Mouse (Mus musculus) ES-E14 (cell line): ENCODE measurements at regions not wholly inside any gene's neighbourhood (a gene's known extent, or its start where the extent isn't known, plus 50 kb on each side); places are given as distances from the start of the nearest gene placed in this dataset.

Experiments
- DNase-seq: peaks from one replicate; pipeline ENCODE4 v3.0.0-alpha.2; 2013; ENCODE audit warnings: low read depth, low spot score
- H3K27ac ChIP-seq: 2 replicates; pipeline ENCODE4 v1.5.1; 2012; ENCODE audit warnings: low read depth, mild to moderate bottlenecking, low read length, moderate library complexity, mixed read lengths; ENCODE audit not compliant: poor library complexity, insufficient read depth, severe bottlenecking
- H3K36me3 ChIP-seq: 2 replicates; pipeline ENCODE4 v1.6.1; 2012; ENCODE audit warnings: mild to moderate bottlenecking, low read length, moderate library complexity, mixed read lengths; ENCODE audit not compliant: control insufficient read depth, poor library complexity, insufficient read depth, severe bottlenecking
- H3K4me1 ChIP-seq, 2 experiments: fragments of 150-350 bp in 1 of 2; sonication (generic) in 1 of 2; 2 replicates each; pipeline ENCODE4 v1.6.1; 2012; ENCODE audit warnings: low read length in 2 of 2, mild to moderate bottlenecking in 1 of 2, mixed read lengths in 1 of 2; ENCODE audit not compliant: control insufficient read depth in 2 of 2, insufficient read depth in 2 of 2, poor library complexity in 1 of 2
- H3K4me3 ChIP-seq, 2 experiments: fragments of 150-350 bp in 1 of 2; sonication (generic) in 1 of 2; 2 replicates each; pipeline ENCODE4 v1.5.1; 2012; ENCODE audit warnings: low read length in 2 of 2, low read depth in 1 of 2, mild to moderate bottlenecking in 1 of 2, mixed read lengths in 1 of 2; ENCODE audit not compliant: insufficient read depth in 1 of 2, poor library complexity in 1 of 2, severe bottlenecking in 1 of 2
- H3K9ac ChIP-seq: 2 replicates; pipeline ENCODE4 v1.6.1; 2012; ENCODE audit warnings: low read depth, mild to moderate bottlenecking, low read length, mixed read lengths; ENCODE audit not compliant: poor library complexity, insufficient read depth, severe bottlenecking
- H3K9me3 ChIP-seq: fragments of 150-350 bp; sonication (generic); 2 replicates; pipeline ENCODE4 v1.6.1; 2012; ENCODE audit warnings: low read depth, mild to moderate bottlenecking, low read length; ENCODE audit not compliant: control insufficient read depth, insufficient read depth
- CHD2 ChIP-seq: IDR thresholded peaks from 2 replicates; pipeline ENCODE4 v1.6.1; 2014; ENCODE audit warnings: mild to moderate bottlenecking, low read depth, low read length, inconsistent platforms
- HCFC1 ChIP-seq: IDR thresholded peaks from 2 replicates; pipeline ENCODE4 v1.6.1; 2012; ENCODE audit warnings: low read length, inconsistent platforms, borderline replicate concordance; ENCODE audit not compliant: insufficient read depth
- MAFK ChIP-seq: IDR thresholded peaks from 2 replicates; pipeline ENCODE4 v1.6.1; 2014; ENCODE audit warnings: mild to moderate bottlenecking, low read depth, low read length, inconsistent platforms; ENCODE audit not compliant: insufficient read depth
- ZC3H11A ChIP-seq: IDR thresholded peaks from 2 replicates; pipeline ENCODE4 v1.6.1; 2012; ENCODE audit warnings: low read depth, mild to moderate bottlenecking, inconsistent platforms, low read length, borderline replicate concordance
- ZNF384 ChIP-seq: IDR thresholded peaks from 2 replicates; pipeline ENCODE4 v1.6.1; 2012; ENCODE audit warnings: low read depth, low read length, inconsistent platforms
- in situ Hi-C, 2 experiments: fragments of 600-800 bp; cut with MboI; formaldehyde crosslinking; loops; one replicate each; pipeline ENCODE4 v1.15.1; 2025; ENCODE audit warnings: low sequenced_read_pairs in 2 of 2, inconsistent platforms in 1 of 2; ENCODE audit not compliant: unreplicated experiment in 2 of 2

GRCm38 (mm10) chr3:15231433-15231832, 100.7 kb downstream of the Gm9733 start:
- Histone ChIP-seq H3K4me3 (no peak overlapping the region), H3K4me1 (peaks cover 0 to 3% of the 10 kb centered on the region in 2 experiments; a peak in 2 of 4 replicates), H3K9ac (no peak overlapping the region), H3K9me3 (no peaks in the 10 kb centered on the region), H3K27ac (no peak overlapping the region), H3K36me3 (no peaks in the 10 kb centered on the region)
- no peak for DNase-seq
- in situ Hi-C loops: loop anchor here in 1 of 2 experiments (25.0 kb wide), 1 partner anchor 544 kb away; no protein-coding TSS in a partner anchor
- TF ChIP-seq ZNF384: no peak
- no peak for TF ChIP-seq MAFK
- no peak for TF ChIP-seq CHD2

DNA sequence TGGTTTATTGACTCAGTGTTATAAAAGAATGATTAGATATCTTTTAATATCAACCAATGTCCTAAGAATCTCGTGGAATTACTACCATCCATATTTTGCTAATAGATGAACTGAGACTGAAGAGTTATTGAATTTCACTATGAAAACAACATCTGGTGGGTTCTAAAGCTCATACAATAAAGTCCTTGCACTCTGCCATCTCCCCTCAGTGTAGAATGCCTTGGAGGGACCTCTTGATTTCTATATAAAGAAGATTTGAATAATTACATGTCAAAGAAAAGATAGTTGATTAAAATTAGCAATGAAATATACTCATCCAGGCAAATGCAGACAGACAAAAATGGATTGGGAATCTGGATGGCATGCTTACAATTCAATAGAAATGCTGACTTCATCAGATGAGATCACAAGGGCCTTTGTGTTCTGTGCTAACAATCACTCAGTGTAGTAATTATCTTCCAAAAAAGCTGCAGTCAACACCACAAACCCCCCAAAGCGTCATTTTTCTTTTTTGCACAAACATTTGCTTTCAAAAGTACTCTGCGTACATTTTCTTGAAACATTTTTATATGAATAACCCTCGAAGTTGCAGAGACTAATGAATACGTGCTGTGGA, 94.2 kb downstream of the Gm9733 start:
- Histone ChIP-seq H3K4me1 (no peaks in the 10 kb centered on the region), H3K9ac (no peak overlapping the region), H3K27ac (no peak overlapping the region), H3K36me3 (no peaks in the 10 kb centered on the region), H3K9me3 (no peaks in the 10 kb centered on the region), H3K4me3 (no peak overlapping the region)
- DNase-seq: no peak
- TF ChIP-seq MAFK: no peak
- in situ Hi-C loops: loop anchor here in 1 of 2 experiments (25.0 kb wide), 1 partner anchor 551 kb away; no protein-coding TSS in a partner anchor

GRCm38 (mm10) chr3:15242388-15242787, 89.7 kb downstream of the Gm9733 start:
- H3K9ac ChIP-seq: no peak overlapping the region

GRCm38 (mm10) chr3:15243584-15243983, 88.5 kb downstream of the Gm9733 start:
- DNase-seq: no peak
- in situ Hi-C loops: loop anchor here in 1 of 2 experiments (25.0 kb wide), 1 partner anchor 556 kb away; no protein-coding TSS in a partner anchor
- no peak overlapping the region for H3K27ac ChIP-seq
- no peak overlapping the region for H3K9ac ChIP-seq
- TF ChIP-seq ZNF384 (no peak), ZC3H11A (no peak), HCFC1 (no peak), CHD2 (no peak), MAFK (no peak)
- no peaks in the 10 kb centered on the region for H3K9me3 ChIP-seq
- no peak overlapping the region for H3K4me3 ChIP-seq
- no peaks in the 10 kb centered on the region for H3K36me3 ChIP-seq
- H3K4me1 ChIP-seq: no peaks in the 10 kb centered on the region

More at GRCm38 (mm10) chr3:15242388-15242787, 89.7 kb downstream of the Gm9733 start:
- Histone ChIP-seq H3K4me1 (no peaks in the 10 kb centered on the region), H3K9me3 (no peaks in the 10 kb centered on the region), H3K36me3 (no peaks in the 10 kb centered on the region), H3K4me3 (no peak overlapping the region), H3K27ac (no peak overlapping the region)
- DNase-seq: no peak
- in situ Hi-C loops: loop anchor here in 1 of 2 experiments (25.0 kb wide), 1 partner anchor 555 kb away; no protein-coding TSS in a partner anchor
- TF ChIP-seq ZNF384 (no peak), HCFC1 (no peak), MAFK (no peak), ZC3H11A (no peak), CHD2 (no peak)

DNA sequence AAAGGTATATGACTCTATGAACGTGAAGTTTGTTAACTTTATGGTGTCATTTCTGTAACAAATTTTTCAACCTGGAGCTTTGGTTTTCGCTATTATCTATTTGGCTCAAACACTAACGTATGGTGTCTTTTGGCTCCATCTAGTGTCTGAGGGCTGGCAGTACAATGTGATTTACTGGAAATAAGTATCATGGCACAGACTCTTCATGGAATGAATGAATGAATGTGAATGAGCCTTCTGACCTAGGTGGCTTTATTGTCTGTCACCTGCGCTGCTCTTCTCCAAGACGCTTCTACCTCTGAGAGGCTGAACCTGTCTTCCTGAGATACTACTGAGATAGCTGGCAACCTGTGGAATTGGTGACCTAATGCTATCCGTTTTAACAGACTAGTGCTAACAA, 87.1 kb downstream of the Gm9733 start:
- in situ Hi-C loops: loop anchor here in 1 of 2 experiments (25.0 kb wide), 1 partner anchor 558 kb away; no protein-coding TSS in a partner anchor
- Histone ChIP-seq H3K4me3 (no peak overlapping the region), H3K4me1 (no peaks in the 10 kb centered on the region), H3K27ac (no peak overlapping the region), H3K9ac (no peak overlapping the region), H3K9me3 (no peaks in the 10 kb centered on the region), H3K36me3 (no peaks in the 10 kb centered on the region)
- TF ChIP-seq MAFK (no peak), ZNF384 (no peak), ZC3H11A (peak; percentile 99), CHD2 (no peak)
- DNase-seq: peak; percentile 44
